Mouse (Mus musculus) heart, embryonic 16.5 days (tissue): ENCODE results near the gene Acadvl. TPM values are rescaled to one million over a fixed set of nuclear protein-coding genes. Genes with fewer than 3 reads are reported as not detected.
"Not testable (repeated sequence)": the region's sequence is repeated elsewhere in the genome, so short reads cannot be mapped to it uniquely, and the experiment has no call there.

Source experiments
- ATAC-seq: fragments of 200-750 bp; cut with Nextera tagmentation; replicated peaks from 2 replicates; pipeline ENCODE4 v1.8.0; 2017; ENCODE audit warnings: moderate number of reproducible peaks; ENCODE audit not compliant: insufficient read depth, low FRiP score; ENCODE audit errors: extremely low read depth
- H3K27ac ChIP-seq: fragments of 300-500 bp; sonication (generic); 2 replicates; pipeline ENCODE4 v1.5.1; 2014; ENCODE audit warnings: mild to moderate bottlenecking, low read length, control low read depth, moderate library complexity
- H3K27me3 ChIP-seq: fragments of 300-500 bp; sonication (generic); 2 replicates; pipeline ENCODE4 v1.6.1; 2014; ENCODE audit warnings: low read length, mixed read lengths; ENCODE audit not compliant: control insufficient read depth, insufficient read depth
- H3K36me3 ChIP-seq: fragments of 300-500 bp; sonication (generic); 2 replicates; pipeline ENCODE4 v1.6.1; 2014; ENCODE audit not compliant: control insufficient read depth, insufficient read depth
- H3K4me1 ChIP-seq: fragments of 300-500 bp; sonication (generic); 2 replicates; pipeline ENCODE4 v1.6.1; 2014; ENCODE audit warnings: low read length, mixed read lengths; ENCODE audit not compliant: control insufficient read depth, insufficient read depth
- H3K4me2 ChIP-seq: fragments of 300-500 bp; sonication (generic); 2 replicates; pipeline ENCODE4 v1.6.1; 2014; ENCODE audit warnings: low read depth, mild to moderate bottlenecking, control low read depth, low read length
- H3K4me3 ChIP-seq: fragments of 300-500 bp; sonication (generic); 2 replicates; pipeline ENCODE4 v1.5.1; 2014; ENCODE audit warnings: mild to moderate bottlenecking, control low read depth, low read length
- H3K9ac ChIP-seq: fragments of 300-500 bp; sonication (generic); 2 replicates; pipeline ENCODE4 v1.6.1; 2014; ENCODE audit warnings: low read length, control low read depth
- H3K9me3 ChIP-seq: fragments of 300-500 bp; sonication (generic); replicated peaks from 2 replicates; pipeline ENCODE4 v1.6.1; 2016; ENCODE audit warnings: low read length; ENCODE audit not compliant: control insufficient read depth
- WGBS: fragments of 180-500 bp; shearing (Covaris S2); extraction: QIAGEN DNeasy Blood & Tissue Kit; methylation state at CpG from one replicate; pipeline ENCODE4 v1.1.7; 2014; 5-methylcytosine and 5-hydroxymethylcytosine counted together
- polyA plus RNA-seq: library from polyadenylated mRNA; unstranded; fragments of >200 nt; fragmentation: Nextera tagmentation; extraction: Ambion mirVana; gene quantifications from 2 replicates; pipeline ENCODE4 v1.2.1, GENCODE M21; 2015

The Acadvl gene
- polyA plus RNA-seq, 1 experiment from 2014 or later, result 276 TPM

DNA sequence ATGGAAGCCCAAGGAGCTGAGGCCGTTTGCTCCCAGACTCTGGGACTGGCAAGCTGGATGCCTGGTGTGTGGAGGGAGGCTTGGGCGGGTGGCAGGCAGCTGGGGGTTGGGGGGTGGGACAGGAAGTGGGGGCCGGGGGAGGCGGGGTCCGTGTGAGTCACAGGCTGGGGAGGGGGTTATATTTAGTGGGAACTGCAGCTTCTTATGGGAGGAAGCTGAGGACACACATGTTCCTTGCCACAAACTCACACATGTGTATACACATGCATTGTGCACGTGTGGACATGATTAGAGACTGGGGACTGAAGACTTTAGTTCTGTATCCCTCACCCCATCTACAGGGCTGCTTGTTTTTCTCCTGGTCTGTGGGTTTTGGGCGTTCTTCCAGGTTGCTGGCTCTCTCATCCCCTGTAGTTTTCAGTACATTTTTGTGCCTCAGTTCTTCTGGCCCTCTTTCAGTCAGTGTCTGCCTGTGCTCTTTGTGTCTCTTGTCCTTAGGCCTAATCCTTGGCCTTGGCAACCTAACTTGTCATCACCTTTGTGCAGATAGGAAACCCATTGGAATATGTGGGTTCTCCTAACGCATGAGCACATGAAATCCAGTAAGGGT, 4.9 kb upstream of the Acadvl start:
- peak overlapping the region; percentile 65; the same call in 1 of the 2 replicates for H3K4me3 ChIP-seq

GRCm38 (mm10) chr11:70019495-70020021, 4.3 kb upstream of the Acadvl start:
- peaks cover 48% of the 10 kb centered on the region for H3K4me1 ChIP-seq
- peak overlapping the region; percentile 13; the same call in 1 of the 2 replicates for H3K4me3 ChIP-seq
- no peaks in the 10 kb centered on the region for H3K9me3 ChIP-seq
- H3K9ac ChIP-seq, result peak overlapping the region; percentile 40; the same call in 1 of the 2 replicates
- no peaks in the 10 kb centered on the region for H3K36me3 ChIP-seq
- 36% methylated on average over 2 of the region's 2 CpGs for WGBS
- H3K4me2 ChIP-seq, result peak overlapping the region; percentile 92
- no peaks in the 10 kb centered on the region for H3K27me3 ChIP-seq
- H3K27ac ChIP-seq, result peak overlapping the region; percentile 70
- no peak for ATAC-seq

More for the DNA sequence above, 4.9 kb upstream of the Acadvl start:
- H3K36me3 ChIP-seq, result no peaks in the 10 kb centered on the region
- no peak for ATAC-seq
- WGBS, result 28% methylated on average over 8 of the region's 8 CpGs
- H3K9me3 ChIP-seq, result no peaks in the 10 kb centered on the region
- H3K4me2 ChIP-seq, result peak overlapping the region; percentile 92
- peak overlapping the region; percentile 40; the same call in 1 of the 2 replicates for H3K9ac ChIP-seq
- no peaks in the 10 kb centered on the region; the same call in 1 of the 2 replicates for H3K27me3 ChIP-seq
- peaks cover 46% of the 10 kb centered on the region for H3K4me1 ChIP-seq
- peak overlapping the region; percentile 70 for H3K27ac ChIP-seq

GRCm38 (mm10) chr11:70018131-70018990, 3.1 kb upstream of the Acadvl start:
- H3K36me3 ChIP-seq, result 0 out of 2 replicates have a peak, but pooled peaks cover 2% of the 10 kb centered on the region
- H3K4me1 ChIP-seq, result peaks cover 48% of the 10 kb centered on the region
- H3K27ac ChIP-seq, result peak overlapping the region; percentile 78
- H3K27me3 ChIP-seq, result no peaks in the 10 kb centered on the region
- no peaks in the 10 kb centered on the region for H3K9me3 ChIP-seq
- peak overlapping the region; percentile 79 for H3K9ac ChIP-seq
- H3K4me2 ChIP-seq, result peak overlapping the region; percentile 92
- no peak for ATAC-seq
- peak overlapping the region; percentile 59 for H3K4me3 ChIP-seq
- 4% methylated on average over 23 of the region's 25 CpGs for WGBS

- no peaks in the 10 kb centered on the region for H3K9me3 ChIP-seq
- no peak for ATAC-seq
- no peak overlapping the region for H3K9ac ChIP-seq
- no peaks in the 10 kb centered on the region for H3K27me3 ChIP-seq
- H3K27ac ChIP-seq, result no peak overlapping the region
- 45% methylated on average over 7 of the region's 7 CpGs for WGBS
- H3K4me1 ChIP-seq, result peaks cover 45% of the 10 kb centered on the region
- no peak overlapping the region for H3K4me3 ChIP-seq
- no peak overlapping the region for H3K4me2 ChIP-seq
- peaks cover 7% of the 10 kb centered on the region for H3K36me3 ChIP-seq
These were observed 2.1 kb upstream of the Acadvl start for GRCm38 (mm10) chr11:70017199-70017767.

- H3K27me3 ChIP-seq, result no peaks in the 10 kb centered on the region
- no peak within 1 kb of the TSS for H3K4me3 ChIP-seq
- H3K27ac ChIP-seq, result no peak within 1 kb of the TSS
- H3K9ac ChIP-seq, result no peak within 1 kb of the TSS
- H3K4me1 ChIP-seq, result peaks cover 44% of the 10 kb centered on the region
- no peaks in the 10 kb centered on the region for H3K9me3 ChIP-seq
- H3K36me3 ChIP-seq, result peaks cover 13% of the 10 kb centered on the region
- no peak for ATAC-seq
- 61% methylated on average over 3 of the region's 3 CpGs for WGBS
- peak within 1 kb of the TSS; percentile 92; the same call in 1 of the 2 replicates for H3K4me2 ChIP-seq
These were observed 1.5 kb upstream of the Acadvl start, which contains the start of gene Dlg4 for GRCm38 (mm10) chr11:70016669-70017068. Gene Dlg4, plus strand, starts transcription at chr11:70016942.

DNA sequence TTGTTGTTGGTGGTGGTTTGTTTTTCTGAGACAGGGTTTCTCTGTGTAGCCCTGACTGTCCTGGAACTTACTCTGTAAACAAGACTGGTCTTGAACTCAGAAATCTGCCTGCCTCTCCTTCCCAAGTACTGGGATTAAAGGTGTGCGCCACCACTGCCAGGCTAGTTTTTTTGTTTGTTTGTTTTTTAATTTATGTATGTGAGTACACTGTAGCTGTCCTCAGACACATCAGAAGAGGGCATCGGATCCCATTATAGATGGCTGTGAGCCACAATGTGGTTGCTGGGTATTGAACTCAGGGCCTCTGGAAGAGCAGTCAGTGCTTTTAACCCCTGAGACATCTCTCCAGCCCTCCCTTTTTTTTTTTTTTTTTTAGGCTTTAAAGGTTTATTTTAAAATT, 966 bp upstream of the Acadvl start:
- not testable (repeated sequence) for H3K27ac ChIP-seq, H3K4me3 ChIP-seq, H3K9me3 ChIP-seq, ATAC-seq, H3K27me3 ChIP-seq, H3K9ac ChIP-seq, H3K4me2 ChIP-seq
- 80% methylated on average over 2 of the region's 2 CpGs for WGBS
- Histone ChIP-seq H3K36me3 (peaks cover 18% of the 10 kb centered on the region), H3K4me1 (peaks cover 40% of the 10 kb centered on the region)

DNA sequence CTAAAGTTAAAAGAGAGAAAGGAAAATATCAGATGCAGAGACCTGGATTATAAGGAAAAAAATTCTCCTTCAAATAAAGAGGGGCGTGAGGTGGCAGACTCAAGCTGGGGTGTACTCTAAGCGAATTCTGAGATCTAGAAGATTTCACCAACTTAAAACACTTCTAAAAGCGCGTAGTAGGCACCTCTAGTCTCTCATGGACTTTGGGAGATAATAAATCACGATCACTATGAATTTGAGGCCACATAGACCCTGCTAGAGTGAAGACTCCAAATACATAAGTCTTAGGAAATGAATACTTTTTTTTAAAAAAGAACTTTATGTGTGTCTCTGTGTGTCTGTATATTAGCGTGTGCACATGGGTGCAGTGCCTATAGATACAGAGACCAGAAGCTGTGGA, 466 bp upstream of the Acadvl start:
- peaks cover 23% of the 10 kb centered on the region for H3K36me3 ChIP-seq
- peak overlapping the region; percentile 85 for H3K9ac ChIP-seq
- H3K9me3 ChIP-seq, result no peaks in the 10 kb centered on the region
- peaks cover 39% of the 10 kb centered on the region for H3K4me1 ChIP-seq
- H3K27ac ChIP-seq, result no peak overlapping the region
- H3K4me3 ChIP-seq, result no peak overlapping the region; the same call in 1 of the 2 replicates
- peak overlapping the region; percentile 66 for H3K4me2 ChIP-seq
- no peaks in the 10 kb centered on the region for H3K27me3 ChIP-seq
- ATAC-seq, result no peak
- WGBS, result 58% methylated on average over 6 of the region's 6 CpGs

DNA sequence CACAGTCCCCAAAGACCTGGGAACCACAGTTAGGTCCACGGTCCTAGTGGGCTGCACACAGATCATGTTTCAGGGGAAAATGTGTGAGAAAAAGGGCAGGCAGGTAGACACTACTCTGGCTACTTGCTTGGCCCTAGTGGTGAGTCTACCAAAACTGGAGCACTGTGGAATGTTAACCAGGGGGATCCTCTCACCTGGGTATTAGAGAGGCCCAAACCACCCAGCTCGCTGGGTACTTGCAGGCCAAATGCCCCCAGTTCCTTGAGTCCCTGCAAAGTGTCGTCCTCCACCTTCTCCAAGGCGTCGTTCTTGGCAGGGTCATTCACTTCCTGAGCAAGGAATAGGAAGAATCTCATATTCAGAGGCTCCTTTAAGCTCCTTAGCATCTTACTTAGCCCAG, 1.2 kb downstream of the Acadvl start:
- 52% methylated on average over 5 of the region's 5 CpGs for WGBS
- Histone ChIP-seq H3K9me3 (no peaks in the 10 kb centered on the region), H3K4me2 (peak overlapping the region; percentile 66), H3K36me3 (peaks cover 39% of the 10 kb centered on the region), H3K9ac (peak overlapping the region; percentile 85), H3K4me3 (peak overlapping the region; percentile 85), H3K4me1 (peaks cover 27% of the 10 kb centered on the region), H3K27me3 (no peaks in the 10 kb centered on the region), H3K27ac (no peak overlapping the region)
- ATAC-seq, result no peak
